Mouse (Mus musculus) mouse trophoblast stem cell (cell line): ENCODE results near the gene Ank3.

ENCODE experiments used
- in situ Hi-C, 2 experiments: fragments of 300-500 bp; cut with MseI, MboI; formaldehyde crosslinking; loops; 2 replicates in 1 of 2; 3 replicates in 1 of 2; pipeline ENCODE4 v1.15.1; 2025

Gene Ank3

GRCm38 (mm10) chr10:69751416-69751815, 352.8 kb downstream of the Ank3 start:
- in situ Hi-C loops = no loop called here

GRCm38 (mm10) chr10:69753464-69753863, 354.9 kb downstream of the Ank3 start:
- in situ Hi-C loops = no loop called here

GRCm38 (mm10) chr10:69756956-69757672, 358.5 kb downstream of the Ank3 start:
- in situ Hi-C loops = no loop called here

- in situ Hi-C loops = no loop called here
Measured at GRCm38 (mm10) chr10:69762977-69763376, 364.4 kb downstream of the Ank3 start.

GRCm38 (mm10) chr10:69764402-69764801, 365.8 kb downstream of the Ank3 start:
- in situ Hi-C loops = no loop called here

- in situ Hi-C loops = no loop called here
Measured at GRCm38 (mm10) chr10:69777065-69777645, 378.6 kb downstream of the Ank3 start.

- in situ Hi-C loops = no loop called here
Measured at GRCm38 (mm10) chr10:69777736-69778135, 379.2 kb downstream of the Ank3 start.

- in situ Hi-C loops = no loop called here
Measured at GRCm38 (mm10) chr10:69779246-69779645, 380.7 kb downstream of the Ank3 start.

- in situ Hi-C loops = no loop called here
Measured at GRCm38 (mm10) chr10:69781491-69781890, 382.9 kb downstream of the Ank3 start.

- in situ Hi-C loops = no loop called here
Measured at GRCm38 (mm10) chr10:69785235-69785634, 386.7 kb downstream of the Ank3 start.

- in situ Hi-C loops = no loop called here
Measured at GRCm38 (mm10) chr10:69785692-69786091, 387.1 kb downstream of the Ank3 start.

- in situ Hi-C loops = no loop called here
Measured at GRCm38 (mm10) chr10:69786220-69786993, 387.8 kb downstream of the Ank3 start.

GRCm38 (mm10) chr10:69787379-69787778, 388.8 kb downstream of the Ank3 start:
- in situ Hi-C loops = no loop called here

GRCm38 (mm10) chr10:69790606-69791005, 392.0 kb downstream of the Ank3 start:
- in situ Hi-C loops = no loop called here

- in situ Hi-C loops = no loop called here
Measured at GRCm38 (mm10) chr10:69791951-69792350, 393.4 kb downstream of the Ank3 start.

- in situ Hi-C loops = no loop called here
Measured at GRCm38 (mm10) chr10:69792400-69792799, 393.8 kb downstream of the Ank3 start.

GRCm38 (mm10) chr10:69793079-69793478, 394.5 kb downstream of the Ank3 start:
- in situ Hi-C loops = no loop called here

GRCm38 (mm10) chr10:69795656-69796055, 397.1 kb downstream of the Ank3 start:
- in situ Hi-C loops = loop anchor here in 1 of 2 experiments (5.0 kb wide), 1 partner anchor 133 kb away; no protein-coding TSS in a partner anchor

GRCm38 (mm10) chr10:69796421-69796886, 397.9 kb downstream of the Ank3 start:
- in situ Hi-C loops = loop anchor here in 1 of 2 experiments (5.0 kb wide), 1 partner anchor 134 kb away; no protein-coding TSS in a partner anchor

GRCm38 (mm10) chr10:69803135-69803756, 404.7 kb downstream of the Ank3 start:
- in situ Hi-C loops = no loop called here

GRCm38 (mm10) chr10:69804613-69805012, 406.0 kb downstream of the Ank3 start:
- in situ Hi-C loops = no loop called here

GRCm38 (mm10) chr10:69810785-69811184, 412.2 kb downstream of the Ank3 start:
- in situ Hi-C loops = no loop called here
